Mouse (Mus musculus) heart, embryonic 10.5 days (tissue): ENCODE data around the gene Slx1b. TPM values are rescaled to one million over a fixed set of nuclear protein-coding genes. Genes with fewer than 3 reads are reported as not detected.
A peak's percentile ranks its signal among the peaks of the same experiment; 100 is the strongest.

ENCODE experiments used
- DNase-seq: peaks from one replicate; pipeline ENCODE4 v3.0.0-alpha.2; 2017; ENCODE audit warnings: low spot score
- H3K27ac ChIP-seq: fragments of 300-500 bp; sonication (generic); 2 replicates; pipeline ENCODE4 v1.5.1; 2016; ENCODE audit warnings: mild to moderate bottlenecking
- H3K27me3 ChIP-seq: fragments of 300-500 bp; sonication (generic); 2 replicates; pipeline ENCODE4 v1.6.1; 2016; ENCODE audit warnings: mild to moderate bottlenecking; ENCODE audit not compliant: poor library complexity, insufficient read depth, severe bottlenecking
- H3K36me3 ChIP-seq: fragments of 300-500 bp; sonication (generic); 2 replicates; pipeline ENCODE4 v1.6.1; 2016; ENCODE audit warnings: mild to moderate bottlenecking, moderate library complexity
- H3K4me1 ChIP-seq: fragments of 300-500 bp; sonication (generic); 2 replicates; pipeline ENCODE4 v1.6.1; 2016; ENCODE audit warnings: mild to moderate bottlenecking
- H3K4me3 ChIP-seq: fragments of 300-500 bp; sonication (generic); 2 replicates; pipeline ENCODE4 v1.5.1; 2016; ENCODE audit warnings: mild to moderate bottlenecking, moderate library complexity
- H3K9me3 ChIP-seq: fragments of 300-500 bp; sonication (generic); 2 replicates; pipeline ENCODE4 v1.6.1; 2016; ENCODE audit warnings: mild to moderate bottlenecking, moderate library complexity
- WGBS: fragments of 180-500 bp; shearing (Covaris S2); methylation state at CpG from one replicate; pipeline ENCODE4 v1.1.7; 2016; 5-methylcytosine and 5-hydroxymethylcytosine counted together
- polyA plus RNA-seq: library from polyadenylated mRNA; unstranded; fragments of >200 nt; fragmentation: Nextera tagmentation; extraction: Ambion mirVana; gene quantifications from 2 replicates; pipeline ENCODE4 v1.2.1, GENCODE M21; 2016

Slx1b gene
- polyA plus RNA-seq, 1 experiment from 2014 or later = 8.8 TPM

GRCm38 (mm10) chr7:126681221-126681620 is 14.4 kb downstream of the Slx1b start:
- DNase-seq = no peak
- WGBS = 93% methylated on average over 5 of the region's 5 CpGs

GRCm38 (mm10) chr7:126679683-126680082 is 15.9 kb downstream of the Slx1b start:
- Histone ChIP-seq H3K36me3 (peaks cover 6% of the 10 kb centered on the region; the same call in 1 of the 2 replicates), H3K4me3 (no peak overlapping the region), H3K27me3 (no peaks in the 10 kb centered on the region), H3K9me3 (no peaks in the 10 kb centered on the region), H3K27ac (no peak overlapping the region), H3K4me1 (peaks cover 3% of the 10 kb centered on the region; the same call in 1 of the 2 replicates)
- 89% methylated on average over 5 of the region's 5 CpGs for WGBS
- no peak for DNase-seq

More at GRCm38 (mm10) chr7:126681221-126681620, 14.4 kb downstream of the Slx1b start:
- no peak overlapping the region for H3K27ac ChIP-seq
- no peaks in the 10 kb centered on the region for H3K27me3 ChIP-seq
- no peak overlapping the region for H3K4me3 ChIP-seq
- H3K9me3 ChIP-seq = no peaks in the 10 kb centered on the region
- H3K4me1 ChIP-seq = peaks cover 1% of the 10 kb centered on the region; the same call in 1 of the 2 replicates
- H3K36me3 ChIP-seq = 0 out of 2 replicates have a peak, but pooled peaks cover 3% of the 10 kb centered on the region

- peaks cover 10% of the 10 kb centered on the region; the same call in 1 of the 2 replicates for H3K36me3 ChIP-seq
- H3K9me3 ChIP-seq = no peaks in the 10 kb centered on the region
- peaks cover 3% of the 10 kb centered on the region; the same call in 1 of the 2 replicates for H3K4me1 ChIP-seq
- DNase-seq = no peak
- no peak overlapping the region for H3K4me3 ChIP-seq
- no peaks in the 10 kb centered on the region for H3K27me3 ChIP-seq
- no peak overlapping the region for H3K27ac ChIP-seq
- WGBS = 77% methylated on average over 8 of the region's 8 CpGs
These were observed 16.8 kb downstream of the Slx1b start for GRCm38 (mm10) chr7:126678545-126679341.

DNA sequence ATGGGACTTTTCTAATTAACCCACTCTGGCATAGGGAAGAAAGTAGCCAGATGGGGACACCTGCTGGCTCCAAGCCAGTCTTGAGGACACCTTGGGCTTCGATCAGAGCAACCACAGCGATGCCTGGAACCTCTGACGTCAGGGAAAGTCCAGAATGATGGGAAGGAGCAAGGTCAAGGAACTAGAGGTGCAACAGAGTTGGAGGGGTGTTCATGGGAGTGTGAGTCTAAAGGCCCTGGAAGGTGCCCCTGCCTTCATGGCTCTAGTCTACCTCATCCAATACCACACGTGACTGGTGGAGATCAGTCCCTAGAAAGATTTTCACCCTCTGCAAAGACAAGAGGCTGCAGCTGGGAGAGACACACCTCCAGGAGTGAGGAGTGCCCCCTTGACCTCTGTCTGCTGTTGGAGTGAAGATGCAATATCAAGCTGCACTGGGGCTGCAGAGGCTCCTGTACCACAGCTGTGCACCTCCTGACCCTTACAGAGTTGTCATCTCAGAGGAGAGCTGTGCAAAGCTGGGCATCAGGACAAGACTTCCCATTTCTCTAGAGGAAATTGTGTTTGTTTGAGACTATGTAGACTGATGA is 18.9 kb downstream of the Slx1b start:
- Histone ChIP-seq H3K27ac (no peak overlapping the region), H3K4me3 (no peak overlapping the region), H3K36me3 (peaks cover 28% of the 10 kb centered on the region), H3K9me3 (no peaks in the 10 kb centered on the region), H3K4me1 (peaks cover 3% of the 10 kb centered on the region; the same call in 1 of the 2 replicates), H3K27me3 (no peaks in the 10 kb centered on the region)
- DNase-seq = no peak
- 82% methylated on average over 4 of the region's 4 CpGs for WGBS

GRCm38 (mm10) chr7:126676207-126676606 is 19.4 kb downstream of the Slx1b start, which contains the start of gene Sult1a1:
Gene Sult1a1 (minus strand): TSS chr7:126676432.
- H3K4me3 ChIP-seq = no peak within 1 kb of the TSS
- WGBS = 63% methylated on average over 1 of the region's 1 CpGs
- peaks cover 3% of the 10 kb centered on the region; the same call in 1 of the 2 replicates for H3K4me1 ChIP-seq
- H3K36me3 ChIP-seq = peaks cover 33% of the 10 kb centered on the region
- H3K27ac ChIP-seq = no peak within 1 kb of the TSS
- no peaks in the 10 kb centered on the region for H3K27me3 ChIP-seq
- DNase-seq = no peak
- no peaks in the 10 kb centered on the region for H3K9me3 ChIP-seq

DNA sequence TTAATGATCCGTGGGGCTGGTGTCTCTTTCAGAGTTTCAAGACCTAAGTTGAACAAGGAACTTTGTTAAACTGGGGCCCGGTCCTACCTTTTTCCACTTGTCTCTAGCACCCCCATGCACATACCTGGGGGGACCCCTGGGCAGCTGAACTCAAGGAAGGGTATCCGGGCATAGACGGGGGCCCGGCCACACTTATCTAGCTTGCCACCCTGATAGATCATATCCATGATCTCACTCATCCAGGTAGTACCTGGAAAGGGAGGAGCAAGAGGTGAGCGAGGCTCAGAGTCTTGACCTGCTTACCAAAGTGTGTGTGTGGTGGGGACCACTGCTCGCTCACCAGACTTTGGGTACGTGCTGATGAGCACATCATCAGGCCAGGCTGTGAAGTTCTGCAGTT is 20.5 kb downstream of the Slx1b start:
- H3K4me3 ChIP-seq = no peak overlapping the region
- H3K4me1 ChIP-seq = peaks cover 3% of the 10 kb centered on the region; the same call in 1 of the 2 replicates
- no peak overlapping the region for H3K27ac ChIP-seq
- WGBS = 93% methylated on average over 8 of the region's 8 CpGs
- no peaks in the 10 kb centered on the region for H3K27me3 ChIP-seq
- no peaks in the 10 kb centered on the region for H3K9me3 ChIP-seq
- no peak for DNase-seq
- H3K36me3 ChIP-seq = peaks cover 38% of the 10 kb centered on the region

DNA sequence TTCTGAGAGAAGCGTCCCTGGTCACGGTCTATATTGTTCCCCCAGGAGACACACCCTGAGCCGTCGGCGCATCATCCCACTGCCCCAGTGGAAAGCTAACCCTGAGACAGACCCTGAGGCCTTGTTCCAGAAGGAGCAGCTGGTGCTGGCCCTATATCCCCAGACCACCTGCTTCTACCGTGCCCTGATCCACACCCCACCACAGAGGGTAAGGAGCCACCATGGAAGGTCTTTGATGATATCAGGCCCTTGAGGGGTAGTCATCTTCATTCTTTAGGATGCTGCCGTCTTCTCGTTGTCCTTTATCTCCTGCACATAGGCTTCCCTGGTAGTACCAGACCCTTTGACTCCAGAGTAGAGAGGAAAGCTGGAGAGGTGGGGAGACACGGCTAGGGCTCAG is 23.5 kb downstream of the Slx1b start:
- no peak overlapping the region for H3K27ac ChIP-seq

GRCm38 (mm10) chr7:126670152-126670551 is 25.4 kb downstream of the Slx1b start:
- H3K4me3 ChIP-seq = no peak overlapping the region
- DNase-seq = no peak
- H3K36me3 ChIP-seq = peaks cover 51% of the 10 kb centered on the region
- WGBS = 85% methylated on average over 3 of the region's 3 CpGs
- no peaks in the 10 kb centered on the region for H3K9me3 ChIP-seq
- no peaks in the 10 kb centered on the region for H3K4me1 ChIP-seq
- H3K27ac ChIP-seq = no peak overlapping the region
- no peaks in the 10 kb centered on the region for H3K27me3 ChIP-seq

More for the DNA sequence above, 23.5 kb downstream of the Slx1b start:
- no peaks in the 10 kb centered on the region for H3K27me3 ChIP-seq
- no peak overlapping the region for H3K4me3 ChIP-seq
- peaks cover 38% of the 10 kb centered on the region for H3K36me3 ChIP-seq
- H3K9me3 ChIP-seq = no peaks in the 10 kb centered on the region
- WGBS = 92% methylated on average over 9 of the region's 9 CpGs
- H3K4me1 ChIP-seq = peaks cover 3% of the 10 kb centered on the region; the same call in 1 of the 2 replicates
- no peak for DNase-seq

DNA sequence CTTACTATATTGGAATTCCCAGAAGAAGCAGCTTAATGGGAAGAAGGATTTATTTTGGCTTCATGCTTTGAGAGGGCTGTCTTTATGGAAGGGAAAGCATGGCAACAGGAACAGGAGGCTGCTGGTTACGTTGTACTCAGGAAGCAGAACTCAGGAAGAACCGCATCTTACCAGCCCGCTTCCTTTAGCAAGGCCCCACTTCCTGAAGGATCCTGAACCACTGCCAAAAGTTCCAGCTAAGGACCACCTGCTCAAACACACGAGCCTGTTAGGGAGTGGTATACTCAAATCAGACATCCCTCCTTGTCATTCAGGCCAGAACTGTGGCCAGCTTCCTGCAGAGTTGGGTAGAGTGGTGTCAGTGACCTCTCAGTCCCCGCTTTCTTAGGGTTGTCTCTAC is 27.1 kb downstream of the Slx1b start:
- WGBS = 74% methylated on average over 5 of the region's 5 CpGs
- H3K27ac ChIP-seq = peak overlapping the region; percentile 59

DNA sequence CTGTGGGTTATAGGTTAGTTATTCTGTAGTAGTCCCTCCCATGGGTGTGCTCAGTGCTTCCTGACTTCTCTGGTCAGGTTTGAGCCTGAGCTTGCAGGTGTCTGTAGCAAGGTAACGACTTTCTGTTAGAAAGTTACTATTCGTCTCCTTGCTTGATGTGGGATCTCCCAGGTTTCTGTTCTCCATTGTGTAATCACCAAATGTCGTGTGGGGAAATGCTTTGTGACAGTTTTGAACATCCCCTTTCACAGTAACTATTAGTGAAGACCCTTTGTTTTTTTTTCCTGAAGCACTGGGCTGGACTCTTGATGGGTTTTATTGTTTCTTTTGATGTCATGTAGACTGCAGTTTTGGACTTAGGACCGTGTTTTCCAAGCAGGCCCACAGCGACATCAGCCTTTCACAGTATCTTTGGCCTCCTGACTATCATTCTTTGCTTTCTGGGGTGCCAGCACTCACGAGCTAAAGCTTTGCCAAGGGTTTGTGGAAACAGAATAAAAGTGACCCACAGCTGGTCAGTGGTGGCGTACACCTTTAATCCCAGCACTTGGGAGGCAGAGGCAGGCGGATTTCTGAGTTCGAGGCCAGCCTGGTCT is 28.0 kb downstream of the Slx1b start:
- Histone ChIP-seq H3K4me3 (no peak overlapping the region), H3K9me3 (no peaks in the 10 kb centered on the region), H3K4me1 (no peaks in the 10 kb centered on the region), H3K36me3 (peaks cover 52% of the 10 kb centered on the region), H3K27ac (no peak overlapping the region), H3K27me3 (no peaks in the 10 kb centered on the region)
- DNase-seq = no peak
- 82% methylated on average over 9 of the region's 9 CpGs for WGBS

More for the DNA sequence above, 27.1 kb downstream of the Slx1b start:
- Histone ChIP-seq H3K4me1 (no peaks in the 10 kb centered on the region), H3K9me3 (no peaks in the 10 kb centered on the region), H3K4me3 (no peak overlapping the region), H3K27me3 (no peaks in the 10 kb centered on the region), H3K36me3 (peaks cover 55% of the 10 kb centered on the region)
- DNase-seq = no peak

- H3K36me3 ChIP-seq = peaks cover 37% of the 10 kb centered on the region
- WGBS = 89% methylated on average over 3 of the region's 3 CpGs
- H3K9me3 ChIP-seq = no peaks in the 10 kb centered on the region
- H3K4me1 ChIP-seq = no peaks in the 10 kb centered on the region
- H3K27me3 ChIP-seq = no peaks in the 10 kb centered on the region
- no peak overlapping the region for H3K27ac ChIP-seq
- no peak for DNase-seq
- no peak overlapping the region for H3K4me3 ChIP-seq
These were observed 30.3 kb downstream of the Slx1b start for GRCm38 (mm10) chr7:126665269-126665668.

GRCm38 (mm10) chr7:126663646-126664045 is 31.9 kb downstream of the Slx1b start:
- no peaks in the 10 kb centered on the region for H3K9me3 ChIP-seq
- H3K27me3 ChIP-seq = no peaks in the 10 kb centered on the region
- H3K4me3 ChIP-seq = no peak overlapping the region
- DNase-seq = no peak
- H3K4me1 ChIP-seq = no peaks in the 10 kb centered on the region
- 66% methylated on average over 8 of the region's 8 CpGs for WGBS
- H3K36me3 ChIP-seq = peaks cover 37% of the 10 kb centered on the region
- H3K27ac ChIP-seq = no peak overlapping the region

DNA sequence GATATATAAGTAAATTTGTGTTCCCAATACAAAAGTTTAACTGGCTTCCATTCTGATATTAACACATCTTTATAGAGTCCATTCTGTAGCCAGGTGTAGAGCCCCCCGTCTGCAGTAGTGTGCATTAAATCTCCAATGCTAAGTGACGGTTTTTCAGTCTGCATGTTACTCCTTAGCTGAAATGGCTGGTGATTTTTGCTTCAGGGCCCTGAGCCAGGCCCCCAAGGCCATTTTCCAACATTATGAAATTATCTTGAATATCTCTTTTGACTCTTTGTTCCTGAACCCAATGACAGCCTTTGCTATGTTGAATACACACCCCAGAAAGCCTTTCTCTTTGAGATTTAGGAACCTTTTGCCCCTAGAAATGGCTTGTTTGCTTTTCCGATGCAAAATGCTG is 35.8 kb downstream of the Slx1b start:
- WGBS = 87% methylated on average over 3 of the region's 3 CpGs
- H3K4me3 ChIP-seq = no peak overlapping the region
- H3K27me3 ChIP-seq = no peaks in the 10 kb centered on the region
- peaks cover 18% of the 10 kb centered on the region for H3K36me3 ChIP-seq
- DNase-seq = no peak
- H3K27ac ChIP-seq = no peak overlapping the region
- H3K9me3 ChIP-seq = no peaks in the 10 kb centered on the region
- no peaks in the 10 kb centered on the region for H3K4me1 ChIP-seq
